ENCODE assay signal across 13 mouse cellular contexts in the genomic region with DNA sequence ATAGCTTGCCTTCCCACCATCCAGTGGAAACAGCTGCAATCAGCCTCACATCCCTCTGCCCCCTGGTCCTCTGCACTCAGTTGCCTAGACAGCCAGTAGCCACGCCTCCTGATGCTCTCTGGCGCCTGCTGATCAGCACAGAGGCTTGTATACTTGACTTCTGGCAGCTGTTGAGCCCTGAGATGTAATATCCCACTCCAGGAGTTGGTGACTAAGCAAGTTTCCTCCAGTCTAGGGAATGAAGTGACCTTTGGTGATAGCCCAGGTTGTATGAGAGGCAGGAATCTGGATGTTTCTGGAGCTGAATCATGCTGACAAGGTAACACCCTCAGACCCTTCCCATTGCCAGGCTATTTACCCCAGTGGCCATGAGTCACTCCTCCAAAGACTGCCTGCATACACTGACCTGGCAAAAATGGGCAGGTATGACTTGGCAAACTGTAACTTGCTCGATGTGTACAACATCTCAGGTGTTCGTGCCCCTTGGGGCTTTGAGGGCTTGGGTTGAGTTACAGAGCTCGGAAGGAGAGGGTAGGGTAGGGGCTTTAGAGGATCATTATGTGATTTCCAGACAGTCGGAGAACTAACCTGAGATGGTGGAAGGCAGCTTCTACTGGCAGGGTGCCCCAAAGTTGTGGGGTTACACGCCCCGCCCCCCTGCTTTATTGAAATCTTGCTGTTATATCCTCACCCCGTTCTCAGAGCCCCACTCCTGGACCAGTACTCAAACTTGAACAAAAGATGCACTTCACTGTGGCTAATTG. TPM values are rescaled to one million over a fixed set of nuclear protein-coding genes. Genes with fewer than 3 reads are reported as not detected.
DNase-seq lines count a peak whose midpoint lies in the region; ATAC-seq and TF ChIP-seq lines count a peak whose summit lies in the region.
"Had no signal": no experiment of that assay in that cellular context is flagged by ENCODE, and none has a peak within 500 bp of the region (broad histone marks: within the 10 kb centered on the region; RNA-seq: fewer than 3 reads in every experiment).

No protein-coding gene starts in this region.

- DNase-seq in lung, embryonic 14.5 days = peak; percentile 34
- no peak for DNase-seq in lung, adult 2 months
- DNase-seq in brain, embryonic 14.5 days (ENCODE audit: low read depth) = peak; percentile 27
- DNase-seq in retina, postnatal 1 day = peak; percentile 28
- DNase-seq in layer of hippocampus, adult 9-10 months (ENCODE audit: low spot score) = no peak
- DNase-seq: adrenal gland, postnatal 36 days; cerebellum, postnatal 25 days; left cerebral cortex, postnatal 4 days had no signal

- no peak overlapping the region for H3K27ac ChIP-seq in lung, embryonic 14.5 days (ENCODE audit: low read depth)
- no peak overlapping the region for H3K27ac ChIP-seq in intestine, embryonic 15.5 days
- H3K27ac ChIP-seq: heart, embryonic 15.5 days had no signal

- no peak for TF ChIP-seq POLR2A in lung, adult 2 months (IDR thresholded peaks at IDR 0.05; ENCODE audit: borderline replicate concordance, extremely low read depth, low read depth, low read length)
- TF ChIP-seq POLR2A in brain, embryonic 14.5 days (IDR thresholded peaks at IDR 0.05; ENCODE audit: borderline replicate concordance, extremely low read depth, insufficient read depth, insufficient read length, poor library complexity, severe bottlenecking) = no peak

- no peak overlapping the region for H3K4me3 ChIP-seq in lung, embryonic 14.5 days (ENCODE audit: low read depth, low read length)
- H3K4me3 ChIP-seq in lung, adult 2 months (replicated peaks; ENCODE audit: extremely low read depth, low read depth, low read length) = no peak overlapping the region
- H3K4me3 ChIP-seq in intestine, embryonic 15.5 days (replicated peaks) = no peak overlapping the region
- H3K4me3 ChIP-seq: heart, embryonic 15.5 days; megakaryocyte, embryonic 14.5 days had no signal

- no peaks in the 10 kb centered on the region for H3K36me3 ChIP-seq in lung, embryonic 14.5 days (ENCODE audit: insufficient read depth)
- no peaks in the 10 kb centered on the region for H3K36me3 ChIP-seq in intestine, embryonic 15.5 days
- H3K36me3 ChIP-seq: G1E; heart, embryonic 15.5 days had no signal

- no peak for ATAC-seq in lung, embryonic 14.5 days (ENCODE audit: insufficient read depth)
- peak; percentile 61; the same call in 1 of the 2 replicates for ATAC-seq in intestine, embryonic 15.5 days
- ATAC-seq in inflammation-experienced regulatory T-cells, adult 6 months = no peak

- no peak overlapping the region for H3K9ac ChIP-seq in lung, embryonic 14.5 days
- no peak overlapping the region for H3K9ac ChIP-seq in intestine, embryonic 15.5 days
- H3K9ac ChIP-seq: heart, embryonic 15.5 days had no signal

- H3K27me3 ChIP-seq in lung, embryonic 14.5 days (ENCODE audit: insufficient read depth, low read length) = no peaks in the 10 kb centered on the region
- no peaks in the 10 kb centered on the region for H3K27me3 ChIP-seq in intestine, embryonic 15.5 days (replicated peaks)
- H3K27me3 ChIP-seq: heart, embryonic 15.5 days; megakaryocyte, embryonic 14.5 days had no signal

- H3K4me1 ChIP-seq in lung, embryonic 14.5 days (ENCODE audit: insufficient read depth) = no peaks in the 10 kb centered on the region
- H3K4me1 ChIP-seq in lung, adult 2 months (ENCODE audit: control insufficient read depth, insufficient read depth, low read length) = no peaks in the 10 kb centered on the region
- no peaks in the 10 kb centered on the region for H3K4me1 ChIP-seq in intestine, embryonic 15.5 days (replicated peaks)
- H3K4me1 ChIP-seq: heart, embryonic 15.5 days had no signal

- no peak overlapping the region for H3K4me2 ChIP-seq in lung, embryonic 14.5 days
- no peak overlapping the region for H3K4me2 ChIP-seq in intestine, embryonic 15.5 days (replicated peaks)
- H3K4me2 ChIP-seq: heart, embryonic 15.5 days had no signal

- 69% methylated on average over 9 of the region's 9 CpGs for WGBS in lung, embryonic 14.5 days
- 80% methylated on average over 9 of the region's 9 CpGs for WGBS in lung, adult 2 months
- WGBS in intestine, embryonic 15.5 days = 75% methylated on average over 9 of the region's 9 CpGs

- no peaks in the 10 kb centered on the region for H3K9me3 ChIP-seq in lung, embryonic 14.5 days (ENCODE audit: low read depth, low read length)
- no peaks in the 10 kb centered on the region for H3K9me3 ChIP-seq in intestine, embryonic 15.5 days
- H3K9me3 ChIP-seq: G1E; heart, embryonic 15.5 days; megakaryocyte, embryonic 14.5 days had no signal

- no peak for TF ChIP-seq CTCF in lung, embryonic 14.5 days (IDR thresholded peaks at IDR 0.05; ENCODE audit: low read depth)
- no peak for TF ChIP-seq CTCF in lung, adult 2 months (IDR thresholded peaks at IDR 0.05; ENCODE audit: insufficient read depth, low read length)
- no peak for TF ChIP-seq CTCF in brain, embryonic 14.5 days (IDR thresholded peaks at IDR 0.05; ENCODE audit: borderline replicate concordance, extremely low read depth, insufficient read depth, insufficient read length)

RNA-seq across cellular contexts. Expression of a gene that starts 25.4 kb away (rescaled TPM):
- polyA plus RNA-seq in lung, embryonic 14.5 days (2014; fragmentation: Nextera tagmentation; extraction: Ambion mirVana) = 23.9 and 24.6 TPM in 2 replicates
- polyA plus RNA-seq in lung, adult 2 months (2012; rRNA removed) = 7.5 and 12.5 TPM in 2 replicates
- 19.3 and 43.6 TPM in 2 replicates for polyA plus RNA-seq in brain, embryonic 14.5 days (2012; rRNA removed)
- polyA plus RNA-seq in intestine, embryonic 15.5 days (2015; fragmentation: Nextera tagmentation; extraction: Ambion mirVana) = 12.5 and 13.1 TPM in 2 replicates
- polyA plus RNA-seq in inflammation-experienced regulatory T-cells, adult 6 months (2017; shearing (Covaris generic)) = under 1 TPM; 0.13 to 0.50 (median 0.34) TPM

Comparison
In these comparisons a context has a peak if more than half of its experiments do, and no peak if none do; other contexts are left out.
1. DNase-seq: peak in lung, embryonic 14.5 days (single experiment), brain, embryonic 14.5 days (single experiment) and retina, postnatal 1 day (single experiment); none in lung, adult 2 months (single experiment) and layer of hippocampus, adult 9-10 months (single experiment).